Mouse (Mus musculus) bone marrow macrophage, adult 2 months (primary cell): ENCODE data around the gene Kmt5c.

Experiments used
- CTCF ChIP-seq: IDR thresholded peaks from 2 replicates; pipeline ENCODE4 v1.5.1; 2012; ENCODE audit warnings: low read depth, mild to moderate bottlenecking, low read length, moderate library complexity
- POLR2A ChIP-seq: IDR thresholded peaks from 2 replicates; pipeline ENCODE4 v1.6.1; 2012; ENCODE audit warnings: mild to moderate bottlenecking, low read depth, low read length, borderline replicate concordance

GRCm38 (mm10) chr7:4782759-4783158 is 42.8 kb downstream of the Kmt5c start, which contains the start of the genes Il11 and Tmem190:
- no peak for TF ChIP-seq CTCF
- no peak for TF ChIP-seq POLR2A
